Comparison of ENCODE assay signal across 8 mouse cellular contexts in the genomic region with DNA sequence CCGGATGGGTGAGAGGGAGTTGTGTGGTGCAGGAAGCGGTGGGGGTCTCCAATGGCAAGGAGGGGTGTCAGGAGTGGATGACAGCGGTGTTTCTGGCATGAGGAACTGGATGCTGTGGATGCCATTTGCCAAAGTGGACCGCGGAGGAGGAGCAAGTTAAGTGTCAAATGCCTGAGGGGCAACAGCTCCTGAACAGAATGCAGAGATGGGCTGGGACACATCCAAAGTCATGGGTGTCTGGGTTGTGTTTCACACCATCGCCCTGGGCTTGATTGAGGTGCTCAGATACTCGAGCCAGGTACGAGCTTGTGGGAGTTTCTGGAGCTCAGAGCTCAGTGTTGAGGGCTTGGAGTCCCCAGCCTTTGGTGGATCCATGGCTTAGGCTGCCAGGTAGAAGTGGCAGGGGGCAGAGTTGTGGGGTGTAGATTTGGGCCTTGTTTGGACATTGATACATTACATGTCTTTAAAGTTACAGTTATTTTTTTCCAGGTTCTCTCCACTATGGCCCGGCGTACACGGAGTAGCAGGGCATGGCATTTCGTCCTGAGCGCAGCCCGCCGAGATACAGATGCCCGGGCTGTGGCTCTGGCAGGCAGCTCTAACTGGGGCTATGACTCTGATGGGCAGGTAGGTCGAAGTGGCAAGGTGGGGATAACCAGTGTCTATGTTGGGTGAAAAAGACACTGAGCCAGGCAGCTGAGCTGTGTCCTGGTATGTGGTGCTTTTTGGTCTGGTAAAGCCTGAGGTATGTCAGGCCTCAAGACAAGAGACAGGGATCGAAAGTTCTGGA. TPM values are rescaled to one million over a fixed set of nuclear protein-coding genes. Genes with fewer than 3 reads are reported as not detected.
DNase-seq lines count a peak whose midpoint lies in the region; ATAC-seq and TF ChIP-seq lines count a peak whose summit lies in the region.

No protein-coding gene starts in this region.

- H3K9me3 ChIP-seq in heart, embryonic 12.5 days (replicated peaks): no peaks in the 10 kb centered on the region
- no peaks in the 10 kb centered on the region for H3K9me3 ChIP-seq in ES-E14 (ENCODE audit: control insufficient read depth, insufficient read depth, low read depth, low read length)
- no peaks in the 10 kb centered on the region for H3K9me3 ChIP-seq in limb, embryonic 10.5 days (replicated peaks)
- no peaks in the 10 kb centered on the region for H3K9me3 ChIP-seq in stomach, embryonic 14.5 days (ENCODE audit: control insufficient read depth, low read depth, low read length)

- H3K36me3 ChIP-seq in heart, embryonic 12.5 days: peaks cover 55% of the 10 kb centered on the region
- H3K36me3 ChIP-seq in ES-E14 (ENCODE audit: control insufficient read depth, insufficient read depth, low read length, poor library complexity, severe bottlenecking): peaks cover 41% of the 10 kb centered on the region
- H3K36me3 ChIP-seq in limb, embryonic 10.5 days: peaks cover 64% of the 10 kb centered on the region
- H3K36me3 ChIP-seq in stomach, embryonic 14.5 days (ENCODE audit: control insufficient read depth, insufficient read depth, low read length): peaks cover 36% of the 10 kb centered on the region

- no peaks in the 10 kb centered on the region for H3K27me3 ChIP-seq in heart, embryonic 12.5 days (replicated peaks)
- no peaks in the 10 kb centered on the region for H3K27me3 ChIP-seq in limb, embryonic 10.5 days (ENCODE audit: low read depth, poor library complexity, severe bottlenecking)
- no peaks in the 10 kb centered on the region for H3K27me3 ChIP-seq in stomach, embryonic 14.5 days (ENCODE audit: control insufficient read depth, insufficient read depth, low read length)

- in situ Hi-C loops in ES-E14 (cut with MboI; ENCODE audit: low sequenced_read_pairs in 2 of 2, unreplicated experiment in 2 of 2): no loop called here

- H3K4me2 ChIP-seq in heart, embryonic 12.5 days: peak overlapping the region; percentile 89
- peak overlapping the region; percentile 65 for H3K4me2 ChIP-seq in stomach, embryonic 14.5 days (replicated peaks; ENCODE audit: low read depth, low read length)

- H3K27ac ChIP-seq in heart, embryonic 12.5 days (ENCODE audit: poor library complexity, severe bottlenecking): peak overlapping the region; percentile 71
- no peak overlapping the region for H3K27ac ChIP-seq in ES-E14 (ENCODE audit: insufficient read depth, low read depth, low read length, poor library complexity, severe bottlenecking)
- H3K27ac ChIP-seq in limb, embryonic 10.5 days: peak overlapping the region; percentile 82
- no peak overlapping the region for H3K27ac ChIP-seq in stomach, embryonic 14.5 days (ENCODE audit: low read length)

- H3K4me1 ChIP-seq in heart, embryonic 12.5 days (replicated peaks): peaks cover 22% of the 10 kb centered on the region
- peaks cover 0 to 8% of the 10 kb centered on the region in 2 experiments; a peak in 2 of 4 replicates for H3K4me1 ChIP-seq in ES-E14 (ENCODE audit: control insufficient read depth in 2 of 2, insufficient read depth in 2 of 2, low read length in 2 of 2, poor library complexity in 1 of 2)
- peaks cover 24% of the 10 kb centered on the region for H3K4me1 ChIP-seq in limb, embryonic 10.5 days
- peaks cover 16% of the 10 kb centered on the region; the same call in 1 of the 2 replicates for H3K4me1 ChIP-seq in stomach, embryonic 14.5 days (ENCODE audit: control insufficient read depth, insufficient read depth, low read length)

- DNase-seq in heart, adult 9 months (ENCODE audit: low spot score in 2 of 2): no peak
- no peak for DNase-seq in ES-E14 (ENCODE audit: low read depth, low spot score)
- no peak for DNase-seq in limb, embryonic 10.5 days (ENCODE audit: low spot score)
- DNase-seq in right cerebral cortex, postnatal 36 days (ENCODE audit: low spot score in 2 of 2): no peak

- no peak for ATAC-seq in heart, embryonic 12.5 days (ENCODE audit: insufficient number of reproducible peaks, low FRiP score)
- peak; percentile 16 for ATAC-seq in erythroblast, adult 5-6 weeks (replicated peaks; ENCODE audit: low FRiP score, poor library complexity, severe bottlenecking)
- ATAC-seq in stomach, embryonic 14.5 days (ENCODE audit: insufficient number of reproducible peaks, insufficient read depth, low FRiP score, low read depth): no peak
- no peak for ATAC-seq in megakaryocyte progenitor cell, adult 5-6 weeks (replicated peaks; ENCODE audit: poor library complexity)

- H3K4me3 ChIP-seq in heart, embryonic 12.5 days: peak overlapping the region; percentile 81
- H3K4me3 ChIP-seq in ES-E14 (ENCODE audit: insufficient read depth in 1 of 2, low read depth in 1 of 2, low read length in 2 of 2, poor library complexity in 1 of 2, severe bottlenecking in 1 of 2): peak overlapping the region; percentile 77 to 88
- peak overlapping the region; percentile 89 for H3K4me3 ChIP-seq in limb, embryonic 10.5 days
- H3K4me3 ChIP-seq in stomach, embryonic 14.5 days (ENCODE audit: low read depth, low read length): peak overlapping the region; percentile 89

- WGBS in heart, embryonic 12.5 days: 57% methylated on average over 18 of the region's 18 CpGs
- 66% methylated on average over 18 of the region's 18 CpGs for WGBS in limb, embryonic 10.5 days
- 62% methylated on average over 18 of the region's 18 CpGs for WGBS in stomach, embryonic 14.5 days

- peak overlapping the region; percentile 88 for H3K9ac ChIP-seq in heart, embryonic 12.5 days
- H3K9ac ChIP-seq in ES-E14 (ENCODE audit: insufficient read depth, low read depth, low read length, poor library complexity, severe bottlenecking): peak overlapping the region; percentile 86
- H3K9ac ChIP-seq in stomach, embryonic 14.5 days (replicated peaks; ENCODE audit: low read depth, low read length): peak overlapping the region; percentile 81

TF ChIP-seq in ES-E14, 5 proteins besides CTCF, POLR2A, EP300 and RAD21:
- TF ChIP-seq ZNF384 (IDR thresholded peaks at IDR 0.05; ENCODE audit: low read depth, low read length): no peak
- TF ChIP-seq ZC3H11A (IDR thresholded peaks at IDR 0.05; ENCODE audit: borderline replicate concordance, low read depth, low read length): no peak
- no peak for TF ChIP-seq HCFC1 (IDR thresholded peaks at IDR 0.05; ENCODE audit: borderline replicate concordance, insufficient read depth, low read length)
- no peak for TF ChIP-seq MAFK (IDR thresholded peaks at IDR 0.05; ENCODE audit: insufficient read depth, low read depth, low read length)
- TF ChIP-seq CHD2 (IDR thresholded peaks at IDR 0.05; ENCODE audit: low read depth, low read length): no peak

RNA-seq across cellular contexts. Expression of gene Spsb3, which starts 1.0 kb away (rescaled TPM):
- 25.7 and 28.3 TPM in 2 replicates for polyA plus RNA-seq in heart, embryonic 12.5 days (2016; fragmentation: Nextera tagmentation; extraction: Ambion mirVana)
- 34.2 and 37.1 TPM in 2 replicates for total RNA-seq in ES-E14 (2012; rRNA removed)
- total RNA-seq in erythroblast, adult 5-6 weeks (2015; ENCODE audit: low replicate concordance): 20.4 and 49.3 TPM in 2 replicates
- total RNA-seq in erythroblast, adult 5-6 weeks (2017; ENCODE audit: low replicate concordance): 28.2 and 35.1 TPM in 2 replicates
- 48.0 and 50.8 TPM in 2 replicates for polyA plus RNA-seq in limb, embryonic 10.5 days (2016; fragmentation: Nextera tagmentation; extraction: Ambion mirVana)
- 32.9 and 36.4 TPM in 2 replicates for polyA plus RNA-seq in stomach, embryonic 14.5 days (2014; fragmentation: Nextera tagmentation; extraction: Ambion mirVana)
- total RNA-seq in megakaryocyte progenitor cell, adult 5-6 weeks (2015): 14.6 and 17.9 TPM in 2 replicates
- 13.9 and 15.3 TPM in 2 replicates for total RNA-seq in megakaryocyte progenitor cell, adult 5-6 weeks (2017)

RNA-seq across cellular contexts. Expression of gene Nubp2, which starts 1.3 kb away (rescaled TPM):
- polyA plus RNA-seq in heart, embryonic 12.5 days (2016; fragmentation: Nextera tagmentation; extraction: Ambion mirVana): 31.9 and 33.1 TPM in 2 replicates
- total RNA-seq in ES-E14 (2012; rRNA removed): 85.8 and 118 TPM in 2 replicates
- total RNA-seq in erythroblast, adult 5-6 weeks (2015; ENCODE audit: low replicate concordance): 25.4 and 31.6 TPM in 2 replicates
- 10.6 and 11.4 TPM in 2 replicates for total RNA-seq in erythroblast, adult 5-6 weeks (2017; ENCODE audit: low replicate concordance)
- 72.7 and 79.7 TPM in 2 replicates for polyA plus RNA-seq in limb, embryonic 10.5 days (2016; fragmentation: Nextera tagmentation; extraction: Ambion mirVana)
- polyA plus RNA-seq in stomach, embryonic 14.5 days (2014; fragmentation: Nextera tagmentation; extraction: Ambion mirVana): 48.1 and 49.0 TPM in 2 replicates
- total RNA-seq in megakaryocyte progenitor cell, adult 5-6 weeks (2015): 103 and 114 TPM in 2 replicates
- 50.4 and 57.8 TPM in 2 replicates for total RNA-seq in megakaryocyte progenitor cell, adult 5-6 weeks (2017)

RNA-seq across cellular contexts. Expression of gene Eme2, which starts 7.4 kb away (rescaled TPM):
- 25.4 and 27.2 TPM in 2 replicates for polyA plus RNA-seq in heart, embryonic 12.5 days (2016; fragmentation: Nextera tagmentation; extraction: Ambion mirVana)
- total RNA-seq in ES-E14 (2012; rRNA removed): 21.8 and 33.7 TPM in 2 replicates
- total RNA-seq in erythroblast, adult 5-6 weeks (2015; ENCODE audit: low replicate concordance): 7.1 and 8.6 TPM in 2 replicates
- total RNA-seq in erythroblast, adult 5-6 weeks (2017; ENCODE audit: low replicate concordance): 10.9 and 12.4 TPM in 2 replicates
- polyA plus RNA-seq in limb, embryonic 10.5 days (2016; fragmentation: Nextera tagmentation; extraction: Ambion mirVana): 22.1 and 30.6 TPM in 2 replicates
- 18.9 and 27.8 TPM in 2 replicates for polyA plus RNA-seq in stomach, embryonic 14.5 days (2014; fragmentation: Nextera tagmentation; extraction: Ambion mirVana)
- 3.2 and 6.9 TPM in 2 replicates for total RNA-seq in megakaryocyte progenitor cell, adult 5-6 weeks (2015)
- 9.1 and 18.6 TPM in 2 replicates for total RNA-seq in megakaryocyte progenitor cell, adult 5-6 weeks (2017)

RNA-seq across cellular contexts. Expression of gene Mrps34, which starts 7.4 kb away (rescaled TPM):
- 91.1 and 94.9 TPM in 2 replicates for polyA plus RNA-seq in heart, embryonic 12.5 days (2016; fragmentation: Nextera tagmentation; extraction: Ambion mirVana)
- total RNA-seq in ES-E14 (2012; rRNA removed): 36.1 and 39.6 TPM in 2 replicates
- 4.8 and 7.1 TPM in 2 replicates for total RNA-seq in erythroblast, adult 5-6 weeks (2015; ENCODE audit: low replicate concordance)
- total RNA-seq in erythroblast, adult 5-6 weeks (2017; ENCODE audit: low replicate concordance): 2.0 and 5.0 TPM in 2 replicates
- 104 and 105 TPM in 2 replicates for polyA plus RNA-seq in limb, embryonic 10.5 days (2016; fragmentation: Nextera tagmentation; extraction: Ambion mirVana)
- 84.7 and 85.6 TPM in 2 replicates for polyA plus RNA-seq in stomach, embryonic 14.5 days (2014; fragmentation: Nextera tagmentation; extraction: Ambion mirVana)
- total RNA-seq in megakaryocyte progenitor cell, adult 5-6 weeks (2015): 54.2 and 59.2 TPM in 2 replicates
- total RNA-seq in megakaryocyte progenitor cell, adult 5-6 weeks (2017): 31.9 and 35.5 TPM in 2 replicates

RNA-seq across cellular contexts. Expression of gene Nme3, which starts 8.8 kb away (rescaled TPM):
- 34.5 and 36.5 TPM in 2 replicates for polyA plus RNA-seq in heart, embryonic 12.5 days (2016; fragmentation: Nextera tagmentation; extraction: Ambion mirVana)
- 59.4 and 84.1 TPM in 2 replicates for total RNA-seq in ES-E14 (2012; rRNA removed)
- 15.0 and 18.3 TPM in 2 replicates for total RNA-seq in erythroblast, adult 5-6 weeks (2015; ENCODE audit: low replicate concordance)
- 29.1 and 32.2 TPM in 2 replicates for total RNA-seq in erythroblast, adult 5-6 weeks (2017; ENCODE audit: low replicate concordance)
- 43.6 and 47.0 TPM in 2 replicates for polyA plus RNA-seq in limb, embryonic 10.5 days (2016; fragmentation: Nextera tagmentation; extraction: Ambion mirVana)
- polyA plus RNA-seq in stomach, embryonic 14.5 days (2014; fragmentation: Nextera tagmentation; extraction: Ambion mirVana): 72.7 and 76.7 TPM in 2 replicates
- total RNA-seq in megakaryocyte progenitor cell, adult 5-6 weeks (2015): 21.2 and 32.1 TPM in 2 replicates
- total RNA-seq in megakaryocyte progenitor cell, adult 5-6 weeks (2017): 17.0 and 26.5 TPM in 2 replicates

Comparison
In these comparisons a context has a peak if more than half of its experiments do, and no peak if none do; other contexts are left out.
1. H3K27ac ChIP-seq: peak in heart, embryonic 12.5 days (single experiment) and limb, embryonic 10.5 days (single experiment); none in ES-E14 (single experiment) and stomach, embryonic 14.5 days (single experiment).
2. Peak in every context shown above with its lines, with median percentiles within 50 percentile points of each other: H3K4me3 ChIP-seq and H3K9ac ChIP-seq.